Comparison of ENCODE assay signal across 23 mouse cellular contexts in the genomic region with DNA sequence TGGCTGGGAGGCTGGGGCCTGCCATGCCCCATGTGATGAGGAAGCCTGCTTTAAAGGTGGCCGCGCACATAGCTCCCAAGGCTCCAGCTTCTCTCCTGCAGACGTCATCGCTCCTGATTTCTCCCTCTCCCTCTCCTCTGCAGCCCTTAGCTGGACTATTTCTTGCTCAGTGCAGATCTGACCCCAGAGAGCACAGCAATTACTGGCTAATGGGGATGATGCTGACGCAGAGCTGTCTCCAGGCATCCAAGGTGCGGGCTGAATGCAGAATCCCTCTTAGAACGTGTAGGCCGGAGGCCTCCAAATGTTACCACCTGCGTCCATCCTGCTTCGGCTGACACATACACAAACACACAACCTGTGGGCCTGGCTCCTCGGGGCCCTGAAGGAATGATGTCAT.
A peak's percentile ranks its signal among the peaks of the same experiment; 100 is the strongest.
DNase-seq lines count a peak whose midpoint lies in the region; ATAC-seq and TF ChIP-seq lines count a peak whose summit lies in the region.
"Had no signal": no experiment of that assay in that cellular context is flagged by ENCODE, and none has a peak within 500 bp of the region (broad histone marks: within the 10 kb centered on the region; RNA-seq: fewer than 3 reads in every experiment).

No protein-coding gene starts in this region.

- H3K4me3 ChIP-seq in forebrain, embryonic 10.5 days: no peak overlapping the region
- H3K4me3 ChIP-seq in forebrain, embryonic 13.5 days: no peak overlapping the region
- no peak overlapping the region for H3K4me3 ChIP-seq in neural tube, embryonic 13.5 days
- no peak overlapping the region for H3K4me3 ChIP-seq in hindbrain, postnatal 0 days (ENCODE audit: low read length)
- no peak overlapping the region for H3K4me3 ChIP-seq in neural tube, embryonic 15.5 days (replicated peaks)
- H3K4me3 ChIP-seq: gastrocnemius, adult 2 months; liver, embryonic 15.5 days; stomach, embryonic 15.5 days had no signal

- no peak overlapping the region for H3K9ac ChIP-seq in forebrain, embryonic 13.5 days
- peak overlapping the region; percentile 18; the same call in 1 of the 2 replicates for H3K9ac ChIP-seq in neural tube, embryonic 13.5 days
- H3K9ac ChIP-seq in hindbrain, postnatal 0 days (replicated peaks; ENCODE audit: low read length): no peak overlapping the region
- H3K9ac ChIP-seq in neural tube, embryonic 15.5 days (replicated peaks): no peak overlapping the region
- H3K9ac ChIP-seq: liver, embryonic 15.5 days; stomach, embryonic 15.5 days had no signal

- peak overlapping the region; percentile 46; the same call in 1 of the 2 replicates for H3K27ac ChIP-seq in forebrain, embryonic 10.5 days
- H3K27ac ChIP-seq in forebrain, embryonic 13.5 days: no peak overlapping the region
- H3K27ac ChIP-seq in neural tube, embryonic 13.5 days (replicated peaks): peak overlapping the region; percentile 57
- H3K27ac ChIP-seq in hindbrain, postnatal 0 days: no peak overlapping the region
- no peak overlapping the region for H3K27ac ChIP-seq in neural tube, embryonic 15.5 days (replicated peaks)
- H3K27ac ChIP-seq: gastrocnemius, adult 2 months; liver, embryonic 15.5 days; stomach, embryonic 15.5 days had no signal

- 84% methylated on average over 11 of the region's 11 CpGs for WGBS in forebrain, embryonic 10.5 days
- WGBS in forebrain, embryonic 13.5 days: 81% methylated on average over 11 of the region's 11 CpGs
- WGBS in neural tube, embryonic 13.5 days: 58% methylated on average over 11 of the region's 11 CpGs
- 63% methylated on average over 11 of the region's 11 CpGs for WGBS in hindbrain, postnatal 0 days
- WGBS in neural tube, embryonic 15.5 days: 61% methylated on average over 11 of the region's 11 CpGs

- no peaks in the 10 kb centered on the region for H3K9me3 ChIP-seq in forebrain, embryonic 10.5 days
- no peaks in the 10 kb centered on the region for H3K9me3 ChIP-seq in forebrain, embryonic 13.5 days (replicated peaks)
- H3K9me3 ChIP-seq in neural tube, embryonic 13.5 days: no peaks in the 10 kb centered on the region
- no peaks in the 10 kb centered on the region for H3K9me3 ChIP-seq in hindbrain, postnatal 0 days (ENCODE audit: low read length)
- H3K9me3 ChIP-seq in neural tube, embryonic 15.5 days (replicated peaks): no peaks in the 10 kb centered on the region
- H3K9me3 ChIP-seq: liver, embryonic 15.5 days; stomach, embryonic 15.5 days had no signal

- H3K4me2 ChIP-seq in forebrain, embryonic 13.5 days: no peak overlapping the region
- H3K4me2 ChIP-seq in neural tube, embryonic 13.5 days: no peak overlapping the region
- H3K4me2 ChIP-seq in hindbrain, postnatal 0 days (ENCODE audit: low read depth, low read length): no peak overlapping the region
- no peak overlapping the region for H3K4me2 ChIP-seq in neural tube, embryonic 15.5 days
- H3K4me2 ChIP-seq: liver, embryonic 15.5 days; stomach, embryonic 15.5 days had no signal

- no peak for ATAC-seq in forebrain, embryonic 13.5 days
- ATAC-seq in neural tube, embryonic 13.5 days (ENCODE audit: low read depth): peak; percentile 27; the same call in 1 of the 2 replicates
- ATAC-seq in hindbrain, postnatal 0 days: 0 out of 2 replicates have a peak, but pooled peaks have one; percentile 31
- ATAC-seq in neural tube, embryonic 15.5 days (ENCODE audit: low FRiP score): peak; percentile 50; the same call in 1 of the 2 replicates
- ATAC-seq in erythroblast, adult 5-6 weeks (replicated peaks; ENCODE audit: low FRiP score, poor library complexity, severe bottlenecking): no peak
- ATAC-seq: intestine, embryonic 16.5 days; lung, postnatal 0 days; Patski had no signal

- H3K4me1 ChIP-seq in forebrain, embryonic 10.5 days: peaks cover 34% of the 10 kb centered on the region
- peaks cover 29% of the 10 kb centered on the region for H3K4me1 ChIP-seq in forebrain, embryonic 13.5 days
- H3K4me1 ChIP-seq in neural tube, embryonic 13.5 days (replicated peaks): peaks cover 54% of the 10 kb centered on the region
- peaks cover 17% of the 10 kb centered on the region for H3K4me1 ChIP-seq in hindbrain, postnatal 0 days (ENCODE audit: insufficient read depth, low read length)
- peaks cover 32% of the 10 kb centered on the region for H3K4me1 ChIP-seq in neural tube, embryonic 15.5 days
- H3K4me1 ChIP-seq: liver, embryonic 15.5 days had no signal

- DNase-seq in forebrain, embryonic 10.5 days (ENCODE audit: extremely low spot score, low spot score): no peak
- DNase-seq in neural tube, embryonic 10.5 days (ENCODE audit: extremely low spot score, low spot score): no peak
- peak; percentile 42 for DNase-seq in hindbrain, postnatal 0 days (ENCODE audit: low spot score)
- DNase-seq in cerebellum, adult 8-10 months: no peak
- DNase-seq: adrenal gland, postnatal 10 days; cerebellum, adult 11 months; cerebellum, postnatal 25 days; embryo, embryonic 11 days; gastrocnemius, adult 2 months; heart, postnatal 36 days; kidney, postnatal 10 days; right cerebral cortex, postnatal 25 days; thymus, adult 18-20 months; thymus, postnatal 4 days had no signal

- H3K27me3 ChIP-seq in forebrain, embryonic 10.5 days (ENCODE audit: poor library complexity, severe bottlenecking): peaks cover 2% of the 10 kb centered on the region; the same call in 1 of the 2 replicates
- no peaks in the 10 kb centered on the region for H3K27me3 ChIP-seq in forebrain, embryonic 13.5 days
- no peaks in the 10 kb centered on the region for H3K27me3 ChIP-seq in neural tube, embryonic 13.5 days
- H3K27me3 ChIP-seq in hindbrain, postnatal 0 days (ENCODE audit: insufficient read depth, low read length): no peaks in the 10 kb centered on the region
- no peaks in the 10 kb centered on the region for H3K27me3 ChIP-seq in neural tube, embryonic 15.5 days (replicated peaks)
- H3K27me3 ChIP-seq: liver, embryonic 15.5 days; Patski; stomach, embryonic 15.5 days had no signal

- TF ChIP-seq CTCF in hindbrain, postnatal 0 days (IDR thresholded peaks at IDR 0.05; ENCODE audit: low read depth): no peak

- H3K36me3 ChIP-seq in forebrain, embryonic 10.5 days (replicated peaks): no peaks in the 10 kb centered on the region
- no peaks in the 10 kb centered on the region for H3K36me3 ChIP-seq in forebrain, embryonic 13.5 days (ENCODE audit: poor library complexity, severe bottlenecking)
- no peaks in the 10 kb centered on the region for H3K36me3 ChIP-seq in neural tube, embryonic 13.5 days
- H3K36me3 ChIP-seq in hindbrain, postnatal 0 days (ENCODE audit: insufficient read depth, low read length): no peaks in the 10 kb centered on the region
- no peaks in the 10 kb centered on the region for H3K36me3 ChIP-seq in neural tube, embryonic 15.5 days
- H3K36me3 ChIP-seq: liver, embryonic 15.5 days; stomach, embryonic 15.5 days had no signal

Comparison
In these comparisons a context has a peak if more than half of its experiments do, and no peak if none do; other contexts are left out.
1. H3K27ac ChIP-seq: peak in forebrain, embryonic 10.5 days (single experiment) and neural tube, embryonic 13.5 days (single experiment); none in forebrain, embryonic 13.5 days (single experiment), hindbrain, postnatal 0 days (single experiment) and neural tube, embryonic 15.5 days (single experiment).
2. ATAC-seq: peak in neural tube, embryonic 13.5 days (single experiment), hindbrain, postnatal 0 days (single experiment) and neural tube, embryonic 15.5 days (single experiment); none in forebrain, embryonic 13.5 days (single experiment) and erythroblast, adult 5-6 weeks (single experiment).